Mouse (Mus musculus): ENCODE data around the gene Capzb. TPM values are rescaled to one million over a fixed set of nuclear protein-coding genes. Genes with fewer than 3 reads are reported as not detected.

Gene Capzb
- total and polyA plus RNA-seq, 3 experiments = 86.4 to 388 (median 160) TPM

- no peak for DNase-seq (ENCODE audit: extremely low read depth)
- no peak overlapping the region for H3K27ac ChIP-seq (ENCODE audit: insufficient read depth, low read depth)
- no peak for TF ChIP-seq ZNF384 (IDR thresholded peaks at IDR 0.05; ENCODE audit: low read depth, low read length)
- no peak for TF ChIP-seq GABPA (IDR thresholded peaks at IDR 0.05; ENCODE audit: insufficient replicate concordance, low read depth, low read length)
- TF ChIP-seq UBTF (IDR thresholded peaks at IDR 0.05; ENCODE audit: low read depth, low read length) = no peak
- TF ChIP-seq EP300 (IDR thresholded peaks at IDR 0.05; ENCODE audit: low read length) = no peak
- no peak for TF ChIP-seq KAT2A (IDR thresholded peaks at IDR 0.05; ENCODE audit: insufficient replicate concordance, low read length)
- no peak for TF ChIP-seq POLR2AphosphoS2 (IDR thresholded peaks at IDR 0.05; ENCODE audit: low read depth, low read length)
- no peak for TF ChIP-seq USF1 (IDR thresholded peaks at IDR 0.05; ENCODE audit: low read depth, low read length)
- TF ChIP-seq MEF2A (IDR thresholded peaks at IDR 0.05; ENCODE audit: borderline replicate concordance, low read depth, low read length) = no peak
- H3K4me3 ChIP-seq (replicated peaks in 1 of 3; ENCODE audit: low read depth in 2 of 3, low read length in 2 of 3, poor library complexity in 1 of 3) = no peak overlapping the region
- peaks cover 35 to 95% of the 10 kb centered on the region in 2 experiments for H3K36me3 ChIP-seq (replicated peaks in 1 of 2; ENCODE audit: control insufficient read depth in 1 of 2, insufficient read depth in 1 of 2, low read length in 1 of 2)
- H3K79me2 ChIP-seq (replicated peaks; ENCODE audit: control insufficient read depth, extremely low read depth, insufficient read depth, poor library complexity, severe bottlenecking) = peaks cover 58% of the 10 kb centered on the region
- no peak overlapping the region for H3K9ac ChIP-seq (ENCODE audit: insufficient read depth, low read depth)
- no peaks in the 10 kb centered on the region for H3K27me3 ChIP-seq (replicated peaks)
- H3K4me2 ChIP-seq (ENCODE audit: insufficient read depth, low read depth, poor library complexity, severe bottlenecking) = no peak overlapping the region
- dilution Hi-C loops (cut with MboI; ENCODE audit: extremely low pct_ligation_motif_present, extremely low pct_unique_long_range_greater_than_20kb, low sequenced_read_pairs) = no loop called here
- H3K9me3 ChIP-seq (replicated peaks; ENCODE audit: low read length) = no peaks in the 10 kb centered on the region
- in situ Hi-C loops (cut with MboI; ENCODE audit: low pct_ligation_motif_present, low pct_unique_long_range_greater_than_20kb, low sequenced_read_pairs) = no loop called here
- H3K4me1 ChIP-seq (ENCODE audit: control insufficient read depth in 1 of 2, insufficient read depth in 2 of 2) = peaks cover 0 to 48% of the 10 kb centered on the region in 2 experiments; a peak in 3 of 4 replicates
Observed at GRCm38 (mm10) chr4:139229271-139229670, 36.6 kb downstream of the Capzb start.

- no peak for TF ChIP-seq PAX5 (IDR thresholded peaks at IDR 0.05; ENCODE audit: low read length)
- TF ChIP-seq ZNF384 (IDR thresholded peaks at IDR 0.05; ENCODE audit: low read depth, low read length) = no peak
- no peak for TF ChIP-seq USF2 (conservative IDR thresholded peaks at IDR 0.05; ENCODE audit: low read depth, low read length)
- no peak for TF ChIP-seq CHD1 (IDR thresholded peaks at IDR 0.05; ENCODE audit: low read depth, low read length)
- peaks cover 0 to 41% of the 10 kb centered on the region in 2 experiments; a peak in 3 of 4 replicates for H3K4me1 ChIP-seq (ENCODE audit: control insufficient read depth in 1 of 2, insufficient read depth in 2 of 2)
- DNase-seq (ENCODE audit: extremely low read depth) = no peak
- H3K9me3 ChIP-seq (replicated peaks; ENCODE audit: low read length) = no peaks in the 10 kb centered on the region
- peaks cover 56% of the 10 kb centered on the region for H3K79me2 ChIP-seq (replicated peaks; ENCODE audit: control insufficient read depth, extremely low read depth, insufficient read depth, poor library complexity, severe bottlenecking)
- H3K36me3 ChIP-seq (replicated peaks in 1 of 2; ENCODE audit: control insufficient read depth in 1 of 2, insufficient read depth in 1 of 2, low read length in 1 of 2) = peaks cover 34 to 97% of the 10 kb centered on the region in 2 experiments
- no peaks in the 10 kb centered on the region for H3K27me3 ChIP-seq (replicated peaks)
- H3K9ac ChIP-seq (ENCODE audit: insufficient read depth, low read depth) = no peak overlapping the region
- no peak overlapping the region for H3K4me3 ChIP-seq (replicated peaks in 1 of 3; ENCODE audit: low read depth in 2 of 3, low read length in 2 of 3, poor library complexity in 1 of 3)
- H3K27ac ChIP-seq (ENCODE audit: insufficient read depth, low read depth) = no peak overlapping the region
- no peak overlapping the region for H3K4me2 ChIP-seq (ENCODE audit: insufficient read depth, low read depth, poor library complexity, severe bottlenecking)
- dilution Hi-C loops (cut with MboI; ENCODE audit: extremely low pct_ligation_motif_present, extremely low pct_unique_long_range_greater_than_20kb, low sequenced_read_pairs) = no loop called here
- in situ Hi-C loops (cut with MboI; ENCODE audit: low pct_ligation_motif_present, low pct_unique_long_range_greater_than_20kb, low sequenced_read_pairs) = no loop called here
Observed at GRCm38 (mm10) chr4:139230376-139231120, 37.8 kb downstream of the Capzb start.

DNA sequence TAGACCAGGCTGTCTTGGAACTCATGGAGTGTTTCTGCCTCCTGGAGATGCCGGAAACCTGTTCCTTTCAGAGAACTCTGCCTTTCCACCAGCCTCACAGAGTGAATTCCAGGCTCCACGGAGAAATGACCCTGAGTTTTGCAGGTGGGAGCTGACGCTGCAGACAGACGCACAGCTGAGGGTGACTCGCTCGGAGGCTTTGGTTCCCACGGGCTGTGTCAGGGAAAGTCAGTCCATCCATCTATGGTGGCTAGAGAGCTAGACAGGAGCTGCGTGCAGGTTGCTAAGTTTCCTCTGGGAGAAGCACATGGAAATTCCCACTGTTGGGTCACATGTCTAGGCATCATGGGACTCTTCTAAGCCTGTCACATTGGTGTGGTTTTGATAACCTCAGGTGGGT, 38.5 kb downstream of the Capzb start:
- in situ Hi-C loops (cut with MboI; ENCODE audit: low pct_ligation_motif_present, low pct_unique_long_range_greater_than_20kb, low sequenced_read_pairs) (no loop called here), dilution Hi-C loops (cut with MboI; ENCODE audit: extremely low pct_ligation_motif_present, extremely low pct_unique_long_range_greater_than_20kb, low sequenced_read_pairs) (no loop called here)
- no peaks in the 10 kb centered on the region for H3K9me3 ChIP-seq (replicated peaks; ENCODE audit: low read length)
- H3K4me2 ChIP-seq (ENCODE audit: insufficient read depth, low read depth, poor library complexity, severe bottlenecking) = no peak overlapping the region
- peaks cover 57% of the 10 kb centered on the region for H3K79me2 ChIP-seq (replicated peaks; ENCODE audit: control insufficient read depth, extremely low read depth, insufficient read depth, poor library complexity, severe bottlenecking)
- no peak for TF ChIP-seq EP300 (IDR thresholded peaks at IDR 0.05; ENCODE audit: low read length)
- TF ChIP-seq MAX (IDR thresholded peaks at IDR 0.05; ENCODE audit: low read length) = no peak
- TF ChIP-seq ETS1 (conservative IDR thresholded peaks at IDR 0.05; ENCODE audit: low read depth, low read length) = no peak
- no peak for TF ChIP-seq CHD1 (IDR thresholded peaks at IDR 0.05; ENCODE audit: low read depth, low read length)
- TF ChIP-seq GABPA (IDR thresholded peaks at IDR 0.05; ENCODE audit: insufficient replicate concordance, low read depth, low read length) = no peak
- TF ChIP-seq E2F4 (IDR thresholded peaks at IDR 0.05; ENCODE audit: insufficient replicate concordance, low read depth, low read length) = no peak
- TF ChIP-seq PAX5 (IDR thresholded peaks at IDR 0.05; ENCODE audit: low read length) = no peak
- no peak for TF ChIP-seq RAD21 (IDR thresholded peaks at IDR 0.05; ENCODE audit: low read depth, low read length)
- no peak for TF ChIP-seq MYC (IDR thresholded peaks at IDR 0.05; ENCODE audit: low read depth, low read length)
- no peak for TF ChIP-seq JUND (conservative IDR thresholded peaks at IDR 0.05; ENCODE audit: low read depth, low read length)
- TF ChIP-seq SMC3 (IDR thresholded peaks at IDR 0.05; ENCODE audit: low read depth, low read length) = no peak
- no peak for TF ChIP-seq ZC3H11A (IDR thresholded peaks at IDR 0.05; ENCODE audit: low read depth, low read length)
- no peak overlapping the region for H3K4me3 ChIP-seq (replicated peaks in 1 of 3; ENCODE audit: low read depth in 2 of 3, low read length in 2 of 3, poor library complexity in 1 of 3)
- DNase-seq (ENCODE audit: extremely low read depth) = no peak
- peaks cover 0 to 41% of the 10 kb centered on the region in 2 experiments; a peak in 3 of 4 replicates for H3K4me1 ChIP-seq (ENCODE audit: control insufficient read depth in 1 of 2, insufficient read depth in 2 of 2)
- H3K27ac ChIP-seq (ENCODE audit: insufficient read depth, low read depth) = no peak overlapping the region
- H3K36me3 ChIP-seq (replicated peaks in 1 of 2; ENCODE audit: control insufficient read depth in 1 of 2, insufficient read depth in 1 of 2, low read length in 1 of 2) = peaks cover 28 to 97% of the 10 kb centered on the region in 2 experiments
- no peak overlapping the region for H3K9ac ChIP-seq (ENCODE audit: insufficient read depth, low read depth)
- H3K27me3 ChIP-seq (replicated peaks) = no peaks in the 10 kb centered on the region
